20 mouse cellular contexts compared by ENCODE assay signal in genomic region chr1:152969081-152969480, GRCm38 (mm10). TPM values are rescaled to one million over a fixed set of nuclear protein-coding genes. Genes with fewer than 3 reads are reported as not detected.
DNase-seq lines count a peak whose midpoint lies in the region; ATAC-seq lines count a peak whose summit lies in the region.
"Had no signal": no experiment of that assay in that cellular context is flagged by ENCODE, and none has a peak within 500 bp of the region (broad histone marks: within the 10 kb centered on the region; RNA-seq: fewer than 3 reads in every experiment).

No protein-coding gene starts in this region.

- no peaks in the 10 kb centered on the region for H3K36me3 ChIP-seq in heart, embryonic 10.5 days
- H3K36me3 ChIP-seq: embryonic facial prominence, embryonic 10.5 days; heart, embryonic 15.5 days; hindbrain, embryonic 10.5 days; intestine, embryonic 15.5 days had no signal

- H3K27ac ChIP-seq in heart, embryonic 10.5 days, result no peak overlapping the region
- H3K27ac ChIP-seq: embryonic facial prominence, embryonic 10.5 days; forebrain, embryonic 13.5 days; heart, embryonic 15.5 days; hindbrain, embryonic 10.5 days; hindbrain, embryonic 14.5 days; intestine, embryonic 15.5 days had no signal

- H3K27me3 ChIP-seq in heart, embryonic 10.5 days (ENCODE audit: insufficient read depth, poor library complexity, severe bottlenecking), result no peaks in the 10 kb centered on the region
- H3K27me3 ChIP-seq: forebrain, embryonic 13.5 days; heart, embryonic 15.5 days; intestine, embryonic 15.5 days had no signal

- WGBS in heart, embryonic 10.5 days, result 51% methylated on average over 4 of the region's 4 CpGs

- no peaks in the 10 kb centered on the region for H3K4me1 ChIP-seq in heart, embryonic 10.5 days
- H3K4me1 ChIP-seq: heart, embryonic 15.5 days; intestine, embryonic 15.5 days had no signal

- ATAC-seq in frontal cortex, adult (ENCODE audit: low TSS enrichment), result peak; percentile 94
- ATAC-seq in monocyte, adult 5-6 weeks (replicated peaks; ENCODE audit: insufficient number of reproducible peaks, low FRiP score, low TSS enrichment, poor library complexity, severe bottlenecking), result no peak
- ATAC-seq: forebrain, embryonic 13.5 days; forebrain, postnatal 0 days; intestine, embryonic 15.5 days had no signal

- H3K9me3 ChIP-seq in heart, embryonic 10.5 days, result no peaks in the 10 kb centered on the region
- H3K9me3 ChIP-seq: embryonic facial prominence, embryonic 10.5 days; forebrain, embryonic 13.5 days; heart, embryonic 15.5 days; hindbrain, embryonic 10.5 days; intestine, embryonic 15.5 days had no signal

- no peak overlapping the region for H3K4me3 ChIP-seq in heart, embryonic 10.5 days
- H3K4me3 ChIP-seq: embryonic facial prominence, embryonic 10.5 days; forebrain, embryonic 13.5 days; heart, embryonic 15.5 days; hindbrain, embryonic 10.5 days; intestine, embryonic 15.5 days had no signal

- no peak for DNase-seq in frontal cortex, postnatal 10 days (ENCODE audit: low spot score in 2 of 2)
- peak; percentile 9 to 14 for DNase-seq in heart, adult 18-20 months
- no peak for DNase-seq in heart, embryonic 10.5 days (ENCODE audit: low spot score)
- peak; percentile 11 for DNase-seq in lung, postnatal 36 days
- no peak for DNase-seq in lung, postnatal 14 days
- peak; percentile 85 for DNase-seq in brain, adult 2 months (ENCODE audit: low read depth, low spot score)
- DNase-seq: adrenal gland, postnatal 10 days; cerebellum, adult 11-12 months; cerebellum, adult 9-11 months; forebrain, postnatal 0 days; gastrocnemius, postnatal 36 days; heart, postnatal 14 days had no signal

RNA-seq across cellular contexts. Expression of gene Nmnat2, which starts 14.3 kb away (rescaled TPM):
- total RNA-seq in heart, adult 18-20 months (2021), result under 1 TPM; 0.27 to 0.51 TPM
- polyA plus RNA-seq in heart, embryonic 10.5 days (2016; fragmentation: Nextera tagmentation; extraction: Ambion mirVana), result 0.28 and 1.0 TPM in 2 replicates
- total RNA-seq in monocyte, adult 5-6 weeks (2017), result 0.38 to 2.0 TPM in 2 of 3 replicates, not detected in the other

Comparison
In these comparisons a context has a peak if more than half of its experiments do, and no peak if none do; other contexts are left out.
1. DNase-seq: peak in heart, adult 18-20 months (2 of 2), lung, postnatal 36 days (single experiment) and brain, adult 2 months (single experiment); none in frontal cortex, postnatal 10 days (0 of 2), heart, embryonic 10.5 days (single experiment) and lung, postnatal 14 days (single experiment).